Mouse (Mus musculus): ENCODE data around the gene Anp32a.

DNA sequence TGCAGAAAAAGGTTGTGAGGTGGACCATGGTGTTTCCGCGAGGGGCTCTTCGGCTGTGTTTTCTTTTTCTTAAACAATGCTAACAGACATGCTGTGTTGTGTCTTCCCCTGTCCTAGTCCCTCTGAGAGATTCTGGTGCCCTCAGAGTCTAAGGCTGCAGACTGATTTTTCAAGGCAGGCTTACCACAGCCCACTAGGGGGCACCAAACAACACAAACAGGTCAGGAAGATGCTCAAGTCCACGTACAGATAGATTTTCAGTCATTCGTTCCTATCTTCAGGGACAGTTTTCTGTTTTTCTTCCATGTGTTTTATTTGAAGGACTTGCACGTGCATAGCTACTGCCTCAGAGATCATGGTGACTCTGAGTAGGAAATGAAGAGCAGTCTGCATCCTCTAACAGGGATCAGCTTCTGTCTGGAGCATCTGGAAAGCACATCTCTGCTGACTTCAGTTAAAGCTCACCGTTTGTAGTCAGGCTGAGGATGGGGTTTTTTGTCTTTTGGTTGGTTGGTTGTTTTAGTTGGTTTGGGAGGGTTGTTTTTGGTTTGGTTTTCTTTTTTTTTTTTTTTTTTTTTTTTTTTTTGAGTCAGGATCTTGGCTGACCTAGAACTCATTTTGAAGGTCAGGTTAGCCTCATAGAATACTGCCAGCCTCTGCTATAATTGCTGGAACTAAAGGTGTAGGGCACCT lies 45.9 kb upstream of the Anp32a start:
- no peak for TF ChIP-seq GATA1 (IDR thresholded peaks at IDR 0.05; ENCODE audit: borderline replicate concordance, low read length)
- TF ChIP-seq FLI1 (IDR thresholded peaks at IDR 0.05; ENCODE audit: low read length) = no peak

Measured in megakaryocyte, embryonic 14.5 days (primary cell).